Mouse (Mus musculus) telencephalon, adult 2 months (tissue): ENCODE results near the gene Ssbp2.
A peak's percentile ranks its signal among the peaks of the same experiment; 100 is the strongest.

Experiments
- DNase-seq: peaks from one replicate; pipeline ENCODE4 v3.0.0-alpha.2; 2011; ENCODE audit warnings: low read depth, low spot score

Gene Ssbp2

DNA sequence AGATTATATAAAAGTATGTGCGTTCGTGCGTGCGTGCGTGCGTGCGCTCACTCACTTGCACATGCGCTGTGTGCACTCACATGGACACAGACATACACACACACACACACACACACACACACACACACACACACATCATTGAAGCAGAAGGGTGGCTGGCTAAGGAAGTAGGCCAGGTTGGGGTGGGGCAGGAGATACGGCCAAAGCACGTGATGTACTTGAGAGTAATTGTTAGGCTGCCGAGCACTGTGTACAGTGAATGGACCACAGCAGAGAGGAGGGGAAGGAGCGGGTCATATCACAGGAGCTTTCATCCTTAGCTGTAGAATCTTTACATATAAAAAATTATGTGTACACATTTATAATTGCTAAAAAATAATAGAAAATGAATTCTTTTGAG, 66.0 kb downstream of the Ssbp2 start:
- DNase-seq = no peak

GRCm38 (mm10) chr13:91529821-91530220, 69.7 kb downstream of the Ssbp2 start:
- no peak for DNase-seq

GRCm38 (mm10) chr13:91536711-91537110, 76.6 kb downstream of the Ssbp2 start:
- no peak for DNase-seq

DNA sequence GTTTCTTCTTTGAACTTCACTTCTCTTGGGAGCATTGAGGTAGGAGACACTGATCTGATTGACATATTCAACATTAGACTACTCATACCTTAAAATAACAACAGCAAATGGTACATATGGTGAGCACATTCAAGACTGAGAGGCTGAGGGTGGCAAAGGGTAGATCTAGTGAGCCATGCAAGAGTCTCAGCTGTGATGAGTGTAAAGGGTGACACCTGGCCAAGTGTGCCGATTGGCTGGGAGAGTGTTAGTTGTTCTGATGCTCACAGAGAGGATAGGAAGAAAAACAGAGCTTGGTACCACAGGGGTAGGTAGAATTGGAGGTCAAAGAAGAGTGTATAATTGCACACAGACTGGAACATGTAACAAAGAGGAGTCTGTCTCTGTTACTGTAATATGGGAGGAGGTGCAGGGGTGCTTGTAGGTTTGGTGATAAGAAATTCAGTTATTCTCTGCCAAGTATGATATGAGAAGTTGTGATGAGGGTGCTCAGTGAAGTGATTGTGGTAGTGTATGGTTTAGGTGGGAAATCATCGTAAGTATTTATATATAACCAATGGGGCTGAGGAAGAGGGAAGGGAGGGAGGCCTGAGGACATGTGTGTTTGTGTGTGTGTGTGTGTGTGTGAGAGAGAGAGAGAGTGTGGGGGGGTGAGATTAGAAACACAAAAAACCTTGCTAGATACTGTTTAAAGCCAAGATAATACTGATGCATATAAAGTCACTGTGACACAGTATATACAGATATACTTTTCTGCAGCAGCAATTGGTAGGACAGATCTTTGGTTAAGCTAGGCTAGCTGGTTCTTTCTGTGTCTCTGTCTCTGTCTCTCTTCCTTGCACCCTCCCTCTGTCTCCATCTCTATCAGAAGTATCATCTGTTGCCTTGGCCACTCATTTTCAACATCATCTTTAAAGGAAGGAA, 80.3 kb downstream of the Ssbp2 start:
- DNase-seq = no peak

- no peak for DNase-seq
Observed at GRCm38 (mm10) chr13:91541069-91541429, 81.0 kb downstream of the Ssbp2 start.

- DNase-seq = no peak
Observed at GRCm38 (mm10) chr13:91543555-91543954, 83.5 kb downstream of the Ssbp2 start.

- DNase-seq = no peak
Observed at GRCm38 (mm10) chr13:91564047-91564446, 104.0 kb downstream of the Ssbp2 start.

GRCm38 (mm10) chr13:91564755-91565154, 104.7 kb downstream of the Ssbp2 start:
- DNase-seq = peak; percentile 33

- DNase-seq = no peak
Observed at GRCm38 (mm10) chr13:91581504-91581903, 121.4 kb downstream of the Ssbp2 start.

DNA sequence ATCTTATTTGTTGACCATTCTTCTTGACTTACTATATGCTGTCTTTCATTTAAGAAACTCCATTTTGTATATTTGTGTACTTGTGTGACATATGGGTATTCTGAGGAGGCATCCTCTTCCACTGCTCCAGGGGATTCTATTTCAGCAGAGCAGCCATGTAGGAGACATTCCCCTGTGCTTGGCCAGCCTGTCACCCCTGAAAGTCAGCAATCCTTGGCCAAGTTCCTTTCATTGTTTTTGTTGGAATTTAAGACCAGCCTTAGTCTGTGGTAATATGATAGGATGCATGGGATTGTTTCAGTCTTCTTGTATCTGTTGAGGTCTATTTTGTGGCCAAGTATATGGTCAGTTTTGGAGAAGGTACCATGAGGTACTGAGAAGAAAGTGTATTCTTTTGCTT, 122.1 kb downstream of the Ssbp2 start:
- DNase-seq = no peak

DNA sequence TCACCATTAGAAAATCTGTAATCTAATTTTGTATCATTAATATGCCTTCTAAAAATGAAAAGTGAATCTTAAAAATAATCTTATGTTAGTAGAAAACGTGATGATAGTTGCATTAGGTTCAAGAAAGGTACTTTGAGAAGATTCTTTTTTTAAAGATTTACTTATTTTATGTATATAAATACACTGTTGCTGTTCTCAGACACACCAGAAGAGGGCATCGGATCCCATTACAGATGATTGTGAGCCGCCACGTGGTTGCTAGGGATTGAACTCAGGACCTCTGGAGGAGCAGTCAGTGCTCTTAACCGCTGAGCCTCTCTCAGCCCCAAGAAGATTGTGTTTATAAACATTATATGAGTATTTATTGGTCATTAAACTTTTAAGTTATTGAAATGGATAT, 126.3 kb downstream of the Ssbp2 start:
- no peak for DNase-seq

DNA sequence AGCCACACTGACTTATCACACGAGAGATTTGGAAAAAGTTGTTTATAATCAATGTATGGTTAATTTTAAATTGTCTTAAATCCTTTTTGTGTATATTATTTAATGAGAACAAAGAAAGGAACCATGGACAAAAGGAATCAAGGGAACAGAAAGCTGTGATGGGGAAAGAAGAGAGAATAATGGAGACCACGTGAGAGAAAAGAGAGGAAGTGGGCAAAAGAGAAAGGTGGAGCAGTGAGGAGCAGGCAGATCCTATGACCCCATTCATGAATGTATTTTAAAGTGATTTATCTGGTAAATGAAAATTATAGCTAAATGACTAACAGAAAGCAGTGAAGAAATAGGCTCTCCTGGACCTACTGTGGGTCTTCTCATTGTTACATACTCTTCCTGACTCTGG, 128.4 kb downstream of the Ssbp2 start:
- no peak for DNase-seq

- peak; percentile 24 for DNase-seq
Observed at GRCm38 (mm10) chr13:91591863-91592262, 131.8 kb downstream of the Ssbp2 start.

- no peak for DNase-seq
Observed at GRCm38 (mm10) chr13:91595284-91595683, 135.2 kb downstream of the Ssbp2 start.

DNA sequence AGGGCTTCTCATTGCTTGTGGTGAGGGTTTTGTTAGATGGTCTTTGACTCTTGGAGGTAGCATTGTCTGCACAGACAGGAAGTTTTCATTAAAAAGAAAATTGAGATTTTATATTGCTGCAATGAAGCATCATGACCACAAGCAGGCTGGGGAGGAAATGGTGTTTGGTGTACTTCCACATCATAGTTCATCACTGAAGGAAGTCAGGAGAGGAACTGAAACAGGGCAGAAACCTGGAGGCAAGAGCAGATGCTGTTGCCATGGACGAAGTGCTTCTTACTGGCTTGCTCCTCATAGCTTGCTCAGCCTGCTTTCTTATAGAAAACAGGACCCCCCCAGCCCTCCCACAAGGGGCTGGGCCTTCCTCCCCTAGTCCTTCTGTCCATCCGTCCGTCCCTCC, 139.5 kb downstream of the Ssbp2 start:
- DNase-seq = no peak

- no peak for DNase-seq
Observed at GRCm38 (mm10) chr13:91605043-91605840, 145.2 kb downstream of the Ssbp2 start.

DNA sequence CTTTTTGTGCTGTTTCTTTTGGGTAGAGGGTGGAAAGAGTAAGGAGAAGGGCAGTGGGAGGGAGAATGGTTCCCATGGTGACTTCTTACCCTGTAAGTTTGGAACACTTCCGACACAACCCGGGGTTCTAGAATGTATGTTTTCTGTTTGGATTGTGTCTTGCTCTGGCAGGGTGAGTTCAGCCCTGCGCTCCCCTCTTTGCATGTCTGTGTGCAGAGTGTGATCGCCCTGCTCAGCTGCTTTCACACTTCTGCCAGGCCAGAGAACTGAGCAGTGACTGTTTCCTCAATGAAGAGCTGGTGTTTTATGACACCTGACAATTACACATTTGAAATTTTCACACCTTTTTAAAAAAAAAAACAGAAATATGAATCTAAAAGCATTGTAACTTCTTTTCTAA, 150.5 kb downstream of the Ssbp2 start:
- no peak for DNase-seq

- DNase-seq = no peak
Observed at GRCm38 (mm10) chr13:91611909-91612308, 151.8 kb downstream of the Ssbp2 start.

GRCm38 (mm10) chr13:91612578-91612977, 152.5 kb downstream of the Ssbp2 start:
- no peak for DNase-seq

GRCm38 (mm10) chr13:91616050-91616449, 156.0 kb downstream of the Ssbp2 start:
- no peak for DNase-seq

DNA sequence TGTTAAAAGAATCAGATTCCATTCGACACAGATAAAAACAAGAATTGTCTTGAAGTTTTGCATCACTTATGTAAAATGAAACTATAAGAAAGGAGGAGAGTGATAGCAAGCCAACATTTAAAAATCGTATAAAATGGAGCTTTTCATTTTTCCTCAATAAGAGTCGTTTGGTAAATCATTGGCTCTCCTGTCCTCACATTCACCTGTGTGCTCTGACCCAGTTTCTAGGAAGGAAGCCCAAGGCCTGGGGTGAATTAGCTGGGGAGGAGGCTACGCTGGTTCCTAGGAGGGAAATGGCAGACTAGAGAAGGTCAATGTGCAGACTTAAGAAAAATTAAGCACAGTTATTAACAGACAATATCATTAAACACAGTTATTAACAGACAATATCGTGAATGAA, 156.8 kb downstream of the Ssbp2 start:
- DNase-seq = no peak

DNA sequence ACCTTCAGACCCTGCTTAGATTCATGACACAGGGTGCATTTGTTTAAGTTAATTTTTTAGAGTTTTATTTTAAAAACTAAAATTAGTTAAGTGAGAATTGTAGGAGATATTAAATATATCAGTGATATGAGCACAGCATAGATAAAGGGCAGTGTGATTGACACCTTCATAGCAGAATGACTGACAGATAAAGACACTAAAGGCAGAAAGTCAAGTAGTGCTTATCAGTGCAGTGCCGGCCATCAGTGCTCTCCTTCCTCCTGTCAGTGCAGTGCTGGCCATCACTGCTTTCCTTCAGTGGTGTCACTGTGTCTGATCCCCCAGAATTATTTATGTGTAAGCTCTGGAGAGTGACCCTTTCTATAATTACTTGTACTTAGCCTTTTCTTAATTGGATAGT, 159.3 kb downstream of the Ssbp2 start:
- no peak for DNase-seq

- no peak for DNase-seq
Observed at GRCm38 (mm10) chr13:91620541-91620940, 160.5 kb downstream of the Ssbp2 start.
